Mouse (Mus musculus) midbrain, embryonic 11.5 days (tissue): Measurements from ENCODE around the gene Pitpnb. TPM values are rescaled to one million over a fixed set of nuclear protein-coding genes. Genes with fewer than 3 reads are reported as not detected.

Experiments
- ATAC-seq: fragments of 200-750 bp; cut with Nextera tagmentation; 2 replicates; pipeline ENCODE4 v1.8.0; 2017; ENCODE audit warnings: moderate TSS enrichment, moderate library complexity; ENCODE audit not compliant: low FRiP score
- DNase-seq: peaks from one replicate; pipeline ENCODE4 v3.0.0; 2015; ENCODE audit warnings: low spot score; ENCODE audit errors: missing footprints
- H3K27ac ChIP-seq: fragments of 300-500 bp; sonication (generic); 2 replicates; pipeline ENCODE4 v1.5.1; 2014; ENCODE audit warnings: low read depth, low read length
- H3K27me3 ChIP-seq: fragments of 300-500 bp; sonication (generic); 2 replicates; pipeline ENCODE4 v1.6.1; 2014; ENCODE audit warnings: mild to moderate bottlenecking, low read length, moderate library complexity, mixed read lengths; ENCODE audit not compliant: control insufficient read depth, insufficient read depth
- H3K36me3 ChIP-seq: fragments of 300-500 bp; sonication (generic); 2 replicates; pipeline ENCODE4 v1.6.1; 2014; ENCODE audit warnings: mild to moderate bottlenecking, low read length, moderate library complexity, mixed read lengths; ENCODE audit not compliant: control insufficient read depth, insufficient read depth
- H3K4me1 ChIP-seq: fragments of 300-500 bp; sonication (generic); 2 replicates; pipeline ENCODE4 v1.6.1; 2014; ENCODE audit warnings: low read length; ENCODE audit not compliant: control insufficient read depth, insufficient read depth
- H3K4me2 ChIP-seq: fragments of 300-500 bp; sonication (generic); 2 replicates; pipeline ENCODE4 v1.6.1; 2014; ENCODE audit warnings: mild to moderate bottlenecking, moderate library complexity
- H3K4me3 ChIP-seq: fragments of 300-500 bp; sonication (generic); 2 replicates; pipeline ENCODE4 v1.5.1; 2014; ENCODE audit warnings: low read depth, low read length
- H3K9ac ChIP-seq: fragments of 300-500 bp; sonication (generic); 2 replicates; pipeline ENCODE4 v1.6.1; 2014; ENCODE audit warnings: low read length
- H3K9me3 ChIP-seq: fragments of 300-500 bp; sonication (generic); 2 replicates; pipeline ENCODE4 v1.6.1; 2016; ENCODE audit warnings: low read length; ENCODE audit not compliant: control insufficient read depth
- WGBS: fragments of 180-500 bp; shearing (Covaris S2); extraction: QIAGEN DNeasy Blood & Tissue Kit; methylation state at CpG from one replicate; pipeline ENCODE4 v1.1.7; 2014; 5-methylcytosine and 5-hydroxymethylcytosine counted together
- polyA plus RNA-seq: library from polyadenylated mRNA; unstranded; fragments of >200 nt; fragmentation: Nextera tagmentation; extraction: Ambion mirVana; gene quantifications from 2 replicates; pipeline ENCODE4 v1.2.1, GENCODE M21; 2014

The Pitpnb gene
- polyA plus RNA-seq, 1 experiment from 2014 or later: 118 TPM

DNA sequence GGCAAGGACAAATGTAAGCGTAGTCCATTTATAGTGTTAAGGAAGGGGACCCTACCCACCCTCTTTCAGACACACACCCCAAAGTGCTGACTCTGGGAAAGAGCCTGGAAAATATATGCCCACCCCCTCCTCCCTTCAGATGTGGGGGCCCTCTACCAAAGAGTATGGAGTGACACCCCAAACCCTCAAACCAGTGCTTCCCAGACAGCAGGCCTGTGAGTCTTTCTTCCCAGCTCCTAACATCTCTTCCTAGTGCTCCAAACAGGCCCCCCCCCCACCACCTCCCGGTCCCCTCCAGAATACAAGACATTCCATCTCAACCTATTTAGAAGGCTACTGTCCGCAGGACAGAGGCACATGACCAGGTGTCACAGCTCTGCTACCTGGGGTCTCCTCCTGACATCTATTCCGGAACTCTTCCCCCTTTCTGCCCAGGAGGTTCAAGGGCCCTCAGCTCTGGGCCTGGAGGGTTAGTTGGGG lies 84.2 kb downstream of the Pitpnb start:
- Histone ChIP-seq H3K9me3 (no peaks in the 10 kb centered on the region), H3K27ac (peak overlapping the region; percentile 60), H3K27me3 (no peaks in the 10 kb centered on the region), H3K4me1 (peaks cover 21% of the 10 kb centered on the region), H3K4me3 (peak overlapping the region; percentile 100), H3K36me3 (peaks cover 12% of the 10 kb centered on the region), H3K9ac (peak overlapping the region; percentile 100), H3K4me2 (peak overlapping the region; percentile 70)
- ATAC-seq (no peak), DNase-seq (peak; percentile 94)
- 27% methylated on average over 4 of the region's 4 CpGs for WGBS

DNA sequence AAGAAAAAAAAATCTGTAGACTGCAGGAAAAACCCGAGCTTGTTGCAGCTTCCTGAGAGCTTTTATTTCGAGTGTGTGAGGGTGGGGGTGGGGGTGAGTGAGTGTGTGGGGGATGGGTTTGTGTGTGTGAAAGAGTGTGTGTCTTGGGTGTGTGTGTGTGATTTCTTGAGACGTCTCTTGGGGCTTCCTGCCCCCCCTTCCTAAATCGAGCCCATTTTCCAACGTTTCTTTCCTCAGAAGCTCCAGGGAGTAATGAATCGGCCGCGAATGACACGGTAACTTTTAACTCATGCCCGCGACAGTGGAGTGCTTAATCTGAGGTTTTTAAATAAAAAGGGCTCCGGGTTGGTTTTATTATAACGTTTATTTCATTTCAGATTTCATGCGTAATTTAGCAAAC lies 85.0 kb downstream of the Pitpnb start:
- Histone ChIP-seq H3K9ac (peak overlapping the region; percentile 100), H3K4me3 (peak overlapping the region; percentile 100), H3K4me2 (peak overlapping the region; percentile 70), H3K36me3 (peaks cover 18% of the 10 kb centered on the region), H3K27me3 (no peaks in the 10 kb centered on the region), H3K4me1 (peaks cover 27% of the 10 kb centered on the region), H3K9me3 (no peaks in the 10 kb centered on the region), H3K27ac (peak overlapping the region; percentile 99)
- WGBS: 1% methylated on average over 14 of the region's 14 CpGs
- ATAC-seq: no peak
- DNase-seq: peak; percentile 95

DNA sequence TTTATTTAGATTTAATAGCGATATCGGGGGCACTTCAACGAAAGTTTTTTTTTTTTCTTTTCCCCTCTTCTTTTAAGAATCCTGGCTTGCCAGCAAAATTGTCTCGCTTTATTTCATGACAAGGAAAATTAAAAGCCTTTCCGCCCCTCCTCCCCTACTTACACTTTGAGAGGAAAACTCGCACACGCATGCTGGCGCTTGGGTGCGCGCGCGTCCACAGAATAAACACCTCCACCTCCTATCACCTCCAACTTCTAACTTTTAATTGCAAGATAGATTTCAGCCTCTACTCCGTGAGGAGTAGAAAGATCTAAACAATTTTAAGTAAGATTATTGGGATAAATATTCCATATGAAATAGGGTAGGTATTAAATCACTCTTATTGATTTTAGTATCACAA lies 85.5 kb downstream of the Pitpnb start:
- H3K4me3 ChIP-seq: peak overlapping the region; percentile 100
- ATAC-seq (no peak), DNase-seq (peak; percentile 93)
- H3K4me2 ChIP-seq: peak overlapping the region; percentile 70
- no peaks in the 10 kb centered on the region for H3K27me3 ChIP-seq
- peak overlapping the region; percentile 99 for H3K27ac ChIP-seq
- H3K9ac ChIP-seq: peak overlapping the region; percentile 100
- H3K4me1 ChIP-seq: peaks cover 31% of the 10 kb centered on the region
- peaks cover 19% of the 10 kb centered on the region for H3K36me3 ChIP-seq
- H3K9me3 ChIP-seq: no peaks in the 10 kb centered on the region
- WGBS: under 1% methylated on average over 13 of the region's 13 CpGs

- peak; percentile 99 for DNase-seq
- ATAC-seq: peak; percentile 94
- peak within 1 kb of the TSS; percentile 100 for H3K4me3 ChIP-seq
- H3K9ac ChIP-seq: peak within 1 kb of the TSS; percentile 100
- under 1% methylated on average over 81 of the region's 88 CpGs for WGBS
- no peaks in the 10 kb centered on the region for H3K9me3 ChIP-seq
- peaks cover 19% of the 10 kb centered on the region for H3K36me3 ChIP-seq
- H3K27ac ChIP-seq: peak within 1 kb of the TSS; percentile 99
- H3K4me2 ChIP-seq: peak within 1 kb of the TSS; percentile 84
- H3K27me3 ChIP-seq: no peaks in the 10 kb centered on the region
- peaks cover 39% of the 10 kb centered on the region for H3K4me1 ChIP-seq
These were observed 86.2 kb downstream of the Pitpnb start, which contains the start of gene Mn1 for GRCm38 (mm10) chr5:111416591-111417374. Gene Mn1, plus strand, starts transcription at chr5:111417362.

- Histone ChIP-seq H3K27me3 (no peaks in the 10 kb centered on the region), H3K27ac (peak overlapping the region; percentile 99), H3K9me3 (no peaks in the 10 kb centered on the region), H3K9ac (peak overlapping the region; percentile 100), H3K36me3 (peaks cover 19% of the 10 kb centered on the region), H3K4me2 (peak overlapping the region; percentile 84), H3K4me1 (peaks cover 39% of the 10 kb centered on the region), H3K4me3 (peak overlapping the region; percentile 100)
- ATAC-seq (no peak), DNase-seq (peak; percentile 95)
- WGBS: under 1% methylated on average over 89 of the region's 105 CpGs
These were observed 87.0 kb downstream of the Pitpnb start for GRCm38 (mm10) chr5:111417378-111418131.

- Histone ChIP-seq H3K27me3 (no peaks in the 10 kb centered on the region), H3K4me1 (peaks cover 36% of the 10 kb centered on the region), H3K27ac (peak overlapping the region; percentile 99), H3K4me3 (peak overlapping the region; percentile 100), H3K4me2 (peak overlapping the region; percentile 84), H3K9me3 (no peaks in the 10 kb centered on the region), H3K36me3 (peaks cover 19% of the 10 kb centered on the region), H3K9ac (peak overlapping the region; percentile 100)
- under 1% methylated on average over 58 of the region's 63 CpGs for WGBS
- ATAC-seq: no peak
- peak; percentile 96 for DNase-seq
These were observed 87.9 kb downstream of the Pitpnb start for GRCm38 (mm10) chr5:111418202-111419120.

GRCm38 (mm10) chr5:111419121-111419881 lies 88.7 kb downstream of the Pitpnb start:
- Histone ChIP-seq H3K4me3 (peak overlapping the region; percentile 100), H3K27me3 (no peaks in the 10 kb centered on the region), H3K36me3 (peaks cover 19% of the 10 kb centered on the region), H3K27ac (peak overlapping the region; percentile 99), H3K4me1 (peaks cover 42% of the 10 kb centered on the region), H3K4me2 (peak overlapping the region; percentile 84), H3K9ac (peak overlapping the region; percentile 100), H3K9me3 (no peaks in the 10 kb centered on the region)
- under 1% methylated on average over 42 of the region's 42 CpGs for WGBS
- DNase-seq (peak; percentile 97), ATAC-seq (no peak)
